In genomic region chr11:88399028-88399427, GRCm38 (mm10) we compare ENCODE assay signal across 15 mouse cellular contexts.
A peak's percentile ranks its signal among the peaks of the same experiment; 100 is the strongest.
DNase-seq lines count a peak whose midpoint lies in the region; ATAC-seq and TF ChIP-seq lines count a peak whose summit lies in the region.
"Had no signal": no experiment of that assay in that cellular context is flagged by ENCODE, and none has a peak within 500 bp of the region (broad histone marks: within the 10 kb centered on the region; RNA-seq: fewer than 3 reads in every experiment).

No protein-coding gene starts in this region.

- H3K27ac ChIP-seq in forebrain, postnatal 0 days (ENCODE audit: low read depth, low read length), result no peak overlapping the region
- no peak overlapping the region for H3K27ac ChIP-seq in forebrain, embryonic 14.5 days (ENCODE audit: low read depth, low read length)
- H3K27ac ChIP-seq in kidney, embryonic 15.5 days, result 0 out of 2 replicates have a peak overlapping the region, but pooled peaks have one; percentile 54
- H3K27ac ChIP-seq in intestine, embryonic 15.5 days, result 0 out of 2 replicates have a peak overlapping the region, but pooled peaks have one; percentile 9
- H3K27ac ChIP-seq: heart, adult 2 months; limb, embryonic 15.5 days had no signal

- H3K9me3 ChIP-seq in forebrain, postnatal 0 days (ENCODE audit: low read length), result no peaks in the 10 kb centered on the region
- no peaks in the 10 kb centered on the region for H3K9me3 ChIP-seq in forebrain, embryonic 14.5 days (replicated peaks; ENCODE audit: control insufficient read depth, low read length)
- no peaks in the 10 kb centered on the region for H3K9me3 ChIP-seq in kidney, embryonic 15.5 days (replicated peaks)
- H3K9me3 ChIP-seq in intestine, embryonic 15.5 days, result no peaks in the 10 kb centered on the region
- H3K9me3 ChIP-seq: embryonic facial prominence, embryonic 13.5 days; limb, embryonic 15.5 days; megakaryocyte, embryonic 14.5 days had no signal

- H3K27me3 ChIP-seq in forebrain, postnatal 0 days (ENCODE audit: insufficient read depth, low read length), result no peaks in the 10 kb centered on the region
- H3K27me3 ChIP-seq in forebrain, embryonic 14.5 days (replicated peaks; ENCODE audit: control insufficient read depth, insufficient read depth, low read length), result no peaks in the 10 kb centered on the region
- H3K27me3 ChIP-seq in kidney, embryonic 15.5 days, result no peaks in the 10 kb centered on the region
- no peaks in the 10 kb centered on the region for H3K27me3 ChIP-seq in intestine, embryonic 15.5 days (replicated peaks)
- H3K27me3 ChIP-seq: embryonic facial prominence, embryonic 13.5 days; limb, embryonic 15.5 days had no signal

- peak; percentile 54; the same call in 1 of the 2 replicates for ATAC-seq in forebrain, postnatal 0 days
- no peak for ATAC-seq in forebrain, embryonic 14.5 days
- ATAC-seq in kidney, embryonic 15.5 days (replicated peaks; ENCODE audit: low FRiP score), result no peak
- ATAC-seq in intestine, embryonic 15.5 days, result no peak
- ATAC-seq: activated CD4-positive, CD25-positive, alpha-beta regulatory T cell, adult 4 months had no signal

- 77% methylated on average over 5 of the region's 5 CpGs for WGBS in forebrain, postnatal 0 days
- WGBS in forebrain, embryonic 14.5 days, result 73% methylated on average over 5 of the region's 5 CpGs
- WGBS in kidney, embryonic 15.5 days, result 80% methylated on average over 5 of the region's 5 CpGs
- 61% methylated on average over 5 of the region's 5 CpGs for WGBS in intestine, embryonic 15.5 days

- TF ChIP-seq CTCF in forebrain, postnatal 0 days (IDR thresholded peaks at IDR 0.05; ENCODE audit: low read depth), result no peak

- H3K4me1 ChIP-seq in forebrain, postnatal 0 days (ENCODE audit: insufficient read depth), result peaks cover 16% of the 10 kb centered on the region; the same call in 1 of the 2 replicates
- H3K4me1 ChIP-seq in forebrain, embryonic 14.5 days (ENCODE audit: control insufficient read depth, insufficient read depth, low read length), result peaks cover 39% of the 10 kb centered on the region
- H3K4me1 ChIP-seq in kidney, embryonic 15.5 days, result peaks cover 47% of the 10 kb centered on the region
- peaks cover 44% of the 10 kb centered on the region for H3K4me1 ChIP-seq in intestine, embryonic 15.5 days (replicated peaks)

- no peak for DNase-seq in forebrain, postnatal 0 days
- no peak for DNase-seq in forebrain, embryonic 14.5 days (ENCODE audit: low spot score)
- DNase-seq in kidney, postnatal 10 days, result no peak
- DNase-seq in retina, embryonic 14.5 days (ENCODE audit: low spot score), result peak; percentile 67
- DNase-seq in layer of hippocampus, adult 9-10 months (ENCODE audit: low spot score), result no peak
- DNase-seq in frontal cortex, postnatal 25 days (ENCODE audit: low spot score in 2 of 2), result no peak
- DNase-seq: heart, adult 2 months; kidney, adult 18-20 months; lung, postnatal 10 days had no signal

- H3K4me2 ChIP-seq in forebrain, postnatal 0 days (ENCODE audit: low read depth), result no peak overlapping the region
- no peak overlapping the region for H3K4me2 ChIP-seq in forebrain, embryonic 14.5 days (ENCODE audit: low read length)
- H3K4me2 ChIP-seq in kidney, embryonic 15.5 days, result no peak overlapping the region
- H3K4me2 ChIP-seq in intestine, embryonic 15.5 days (replicated peaks), result no peak overlapping the region
- H3K4me2 ChIP-seq: embryonic facial prominence, embryonic 13.5 days; limb, embryonic 15.5 days had no signal

- no peaks in the 10 kb centered on the region for H3K36me3 ChIP-seq in forebrain, postnatal 0 days (ENCODE audit: insufficient read depth)
- no peaks in the 10 kb centered on the region for H3K36me3 ChIP-seq in forebrain, embryonic 14.5 days (ENCODE audit: control insufficient read depth, insufficient read depth, low read length)
- peaks cover 11% of the 10 kb centered on the region; the same call in 1 of the 2 replicates for H3K36me3 ChIP-seq in kidney, embryonic 15.5 days
- no peaks in the 10 kb centered on the region for H3K36me3 ChIP-seq in intestine, embryonic 15.5 days

- H3K4me3 ChIP-seq in forebrain, postnatal 0 days (ENCODE audit: low read depth, low read length), result no peak overlapping the region
- no peak overlapping the region for H3K4me3 ChIP-seq in forebrain, embryonic 14.5 days (ENCODE audit: low read depth, low read length)
- no peak overlapping the region for H3K4me3 ChIP-seq in kidney, embryonic 15.5 days (replicated peaks)
- H3K4me3 ChIP-seq in intestine, embryonic 15.5 days (replicated peaks), result no peak overlapping the region
- H3K4me3 ChIP-seq: embryonic facial prominence, embryonic 13.5 days; heart, adult 2 months; limb, embryonic 15.5 days; megakaryocyte, embryonic 14.5 days had no signal

- H3K9ac ChIP-seq in forebrain, postnatal 0 days, result no peak overlapping the region
- H3K9ac ChIP-seq in forebrain, embryonic 14.5 days (ENCODE audit: low read length), result no peak overlapping the region
- H3K9ac ChIP-seq in kidney, embryonic 15.5 days, result no peak overlapping the region
- H3K9ac ChIP-seq in intestine, embryonic 15.5 days, result no peak overlapping the region
- H3K9ac ChIP-seq: embryonic facial prominence, embryonic 13.5 days; limb, embryonic 15.5 days had no signal

Comparison
In these comparisons a context has a peak if more than half of its experiments do, and no peak if none do; other contexts are left out.
1. H3K27ac ChIP-seq: peak in kidney, embryonic 15.5 days (single experiment) and intestine, embryonic 15.5 days (single experiment); none in forebrain, postnatal 0 days (single experiment) and forebrain, embryonic 14.5 days (single experiment).